Mouse (Mus musculus) small intestine, adult 2 months (tissue): ENCODE results near the gene Ogfrl1. TPM values are rescaled to one million over a fixed set of nuclear protein-coding genes. Genes with fewer than 3 reads are reported as not detected.

Source experiments
- H3K27ac ChIP-seq: fragments of 200-500 bp; 2 replicates; pipeline ENCODE4 v1.5.1; 2012; ENCODE audit warnings: low read depth, low read length, control low read depth, inconsistent platforms; ENCODE audit not compliant: insufficient read depth
- H3K27me3 ChIP-seq: fragments of 200-500 bp; 2 replicates; pipeline ENCODE4 v1.6.1; 2012; ENCODE audit warnings: mild to moderate bottlenecking, moderate library complexity, low read length, inconsistent platforms; ENCODE audit not compliant: control insufficient read depth, insufficient read depth
- H3K36me3 ChIP-seq: fragments of 200-500 bp; 2 replicates; pipeline ENCODE4 v1.6.1; 2012; ENCODE audit warnings: mild to moderate bottlenecking, low read length, control low read depth, inconsistent platforms; ENCODE audit not compliant: control insufficient read depth, insufficient read depth
- H3K4me1 ChIP-seq: fragments of 200-500 bp; 2 replicates; pipeline ENCODE4 v1.6.1; 2012; ENCODE audit warnings: low read length, inconsistent platforms, mixed read lengths; ENCODE audit not compliant: control insufficient read depth, insufficient read depth, insufficient read length
- H3K4me3 ChIP-seq: fragments of 200-500 bp; 2 replicates; pipeline ENCODE4 v1.5.1; 2012; ENCODE audit warnings: low read depth, mild to moderate bottlenecking, control low read depth, inconsistent platforms, low read length, moderate library complexity
- CTCF ChIP-seq: fragments of 200-500 bp; IDR thresholded peaks from 2 replicates; pipeline ENCODE4 v1.5.1; 2012; ENCODE audit warnings: low read depth, mild to moderate bottlenecking, control low read depth, inconsistent platforms, low read length, moderate library complexity, mixed read lengths; ENCODE audit not compliant: insufficient replicate concordance, insufficient read length; ENCODE audit errors: extremely low read depth
- POLR2A ChIP-seq: fragments of 200-500 bp; IDR thresholded peaks from 2 replicates; pipeline ENCODE4 v1.6.1; 2012; ENCODE audit warnings: low read depth, mild to moderate bottlenecking, control low read depth, inconsistent platforms, low read length, moderate library complexity
- WGBS: fragments of 180-500 bp; shearing (Covaris S2); methylation state at CpG from one replicate; pipeline ENCODE4 v1.1.7; 2018; 5-methylcytosine and 5-hydroxymethylcytosine counted together
- polyA plus RNA-seq: library from polyadenylated mRNA; depleted of rRNA; stranded (reverse); fragments of >200 nt; gene quantifications from 2 replicates; pipeline ENCODE4 v1.2.3, GENCODE M21; 2012; rRNA removed

Gene Ogfrl1
- 1.3 and 1.5 TPM in 2 replicates for polyA plus RNA-seq

DNA sequence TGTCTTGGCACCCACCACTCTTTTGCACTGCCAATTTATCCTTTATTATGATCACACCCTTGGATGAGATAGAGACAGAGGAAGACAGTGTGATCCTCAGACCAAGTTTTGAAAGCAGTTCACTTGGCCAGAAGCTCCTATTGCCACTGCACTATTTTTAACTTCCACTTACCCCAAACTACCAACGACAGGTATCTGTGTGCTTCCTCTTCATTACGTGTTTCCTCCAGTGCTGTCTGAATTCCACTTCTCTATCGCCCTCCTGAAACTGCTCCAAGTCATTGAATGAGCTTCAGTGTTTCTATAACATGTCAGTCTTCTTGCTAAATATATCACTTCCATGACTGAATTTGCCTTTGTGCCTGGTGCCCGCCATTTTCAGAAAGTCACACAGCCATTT lies at the start of gene Ogfrl1:
Gene Ogfrl1, minus strand, starts transcription at position 150 of the 400 bp plus-strand sequence.
- WGBS: 76% methylated on average over 4 of the region's 4 CpGs
- H3K27me3 ChIP-seq: no peaks in the 10 kb centered on the region
- TF ChIP-seq POLR2A (no peak), CTCF (no peak)

DNA sequence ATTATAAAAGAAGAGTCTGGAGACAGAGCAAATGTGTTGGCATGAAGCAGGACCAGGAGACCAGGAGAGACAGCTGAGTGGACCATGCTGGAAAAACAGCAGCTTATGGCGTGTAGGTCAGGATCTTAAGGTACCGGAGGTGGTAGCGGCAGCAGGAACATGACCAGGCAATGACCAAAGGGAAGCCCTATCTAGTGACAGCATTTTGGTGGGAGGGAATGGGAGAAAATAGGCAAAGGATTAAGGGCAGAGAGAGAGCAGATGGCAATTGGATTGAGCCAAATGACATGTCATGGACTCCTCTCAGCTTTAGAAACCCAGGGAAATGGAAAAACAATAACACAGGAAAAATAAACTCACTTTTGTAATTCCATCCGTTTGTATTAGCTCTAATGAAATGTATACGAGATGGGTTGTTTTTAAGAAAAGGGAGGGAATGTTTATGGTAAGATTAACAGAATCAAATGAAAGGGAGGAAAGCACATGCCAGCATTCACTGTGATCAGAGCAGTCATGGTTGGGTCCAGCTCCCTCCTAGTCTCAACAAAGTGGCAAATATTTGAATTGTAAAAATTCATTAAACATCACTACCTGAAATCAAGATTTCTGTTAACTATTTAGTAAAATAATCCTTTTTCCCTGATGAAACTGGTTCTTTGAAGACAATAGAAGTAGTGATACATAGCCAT lies 48.3 kb upstream of the Ogfrl1 start:
- TF ChIP-seq CTCF (no peak), POLR2A (no peak)
- Histone ChIP-seq H3K4me1 (no peaks in the 10 kb centered on the region), H3K4me3 (no peak overlapping the region), H3K27me3 (no peaks in the 10 kb centered on the region), H3K27ac (no peak overlapping the region), H3K36me3 (no peaks in the 10 kb centered on the region)
- WGBS: 85% methylated on average over 5 of the region's 5 CpGs

More for the DNA sequence above, at the start of gene Ogfrl1:
- Histone ChIP-seq H3K27ac (no peak within 1 kb of the TSS), H3K36me3 (no peaks in the 10 kb centered on the region), H3K4me3 (no peak within 1 kb of the TSS), H3K4me1 (0 out of 2 replicates have a peak, but pooled peaks cover 2% of the 10 kb centered on the region)

DNA sequence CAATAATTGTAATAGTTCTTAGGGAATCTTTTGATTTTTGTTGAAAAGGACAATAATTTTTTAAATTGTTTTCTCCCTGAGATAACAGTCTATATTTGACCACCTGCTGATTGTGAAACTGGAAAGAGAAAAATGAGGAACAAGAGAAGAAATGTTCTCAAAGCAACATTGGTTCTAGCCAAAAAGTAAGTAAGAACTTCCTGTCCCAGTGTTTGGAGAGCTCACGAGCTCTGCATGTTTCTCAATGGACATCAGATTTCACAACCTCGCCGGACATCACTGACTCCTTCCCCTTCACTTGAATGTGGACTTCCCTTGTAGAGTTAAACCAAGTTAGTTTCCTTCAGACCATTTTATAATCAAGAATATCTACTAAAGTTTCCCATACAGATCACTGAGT lies 36.0 kb upstream of the Ogfrl1 start:
- TF ChIP-seq CTCF (no peak), POLR2A (no peak)
- Histone ChIP-seq H3K36me3 (no peaks in the 10 kb centered on the region), H3K27me3 (no peaks in the 10 kb centered on the region), H3K4me1 (no peaks in the 10 kb centered on the region), H3K4me3 (no peak overlapping the region), H3K27ac (no peak overlapping the region)
- WGBS: 57% methylated on average over 3 of the region's 3 CpGs

DNA sequence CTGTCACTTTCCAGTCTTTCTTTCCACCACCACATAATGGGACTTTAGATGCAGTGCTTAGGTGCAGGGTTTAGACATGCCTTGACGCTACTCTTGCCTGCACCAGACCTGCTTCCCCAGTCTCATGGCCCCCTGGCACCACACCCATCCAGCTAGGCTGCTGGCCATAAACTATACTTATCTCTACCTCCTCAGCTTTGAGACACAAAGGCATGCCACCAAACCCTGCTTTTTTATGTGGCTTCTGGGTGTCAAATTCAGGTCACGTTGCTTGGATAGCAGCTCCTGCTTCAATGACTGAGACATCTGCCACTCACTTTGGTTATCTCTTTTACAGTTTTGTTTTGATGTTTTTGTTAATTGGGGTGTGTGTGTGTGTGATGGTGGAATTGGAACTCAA lies 28.9 kb upstream of the Ogfrl1 start:
- Histone ChIP-seq H3K27me3 (no peaks in the 10 kb centered on the region), H3K36me3 (no peaks in the 10 kb centered on the region), H3K4me3 (no peak overlapping the region), H3K4me1 (no peaks in the 10 kb centered on the region), H3K27ac (no peak overlapping the region)
- TF ChIP-seq CTCF: no peak
- no peak for TF ChIP-seq POLR2A
- 57% methylated on average over 2 of the region's 2 CpGs for WGBS

DNA sequence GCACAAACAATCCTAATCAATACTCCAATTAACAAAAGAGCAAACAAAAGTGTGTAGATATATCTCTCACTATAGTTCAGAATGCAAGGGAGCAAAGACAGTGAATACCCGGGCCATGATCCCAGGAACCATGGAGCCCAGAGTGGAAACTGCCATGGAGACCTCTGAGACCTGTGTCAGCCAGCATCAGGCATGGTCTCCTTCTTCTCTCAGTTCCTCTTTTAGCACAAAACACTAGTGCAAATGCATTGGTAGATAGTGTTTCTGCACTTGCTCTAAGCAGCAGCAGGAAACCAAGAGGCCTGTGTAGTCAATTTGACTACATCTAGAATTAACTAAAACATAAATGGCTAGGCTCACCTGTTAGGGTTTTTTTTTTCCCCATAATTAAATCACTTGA lies 21.4 kb upstream of the Ogfrl1 start:
- H3K27me3 ChIP-seq: no peaks in the 10 kb centered on the region
- no peaks in the 10 kb centered on the region for H3K36me3 ChIP-seq
- TF ChIP-seq CTCF (no peak), POLR2A (no peak)
- H3K4me1 ChIP-seq: no peaks in the 10 kb centered on the region
- H3K27ac ChIP-seq: no peak overlapping the region
- 82% methylated on average over 1 of the region's 1 CpGs for WGBS
- H3K4me3 ChIP-seq: no peak overlapping the region

DNA sequence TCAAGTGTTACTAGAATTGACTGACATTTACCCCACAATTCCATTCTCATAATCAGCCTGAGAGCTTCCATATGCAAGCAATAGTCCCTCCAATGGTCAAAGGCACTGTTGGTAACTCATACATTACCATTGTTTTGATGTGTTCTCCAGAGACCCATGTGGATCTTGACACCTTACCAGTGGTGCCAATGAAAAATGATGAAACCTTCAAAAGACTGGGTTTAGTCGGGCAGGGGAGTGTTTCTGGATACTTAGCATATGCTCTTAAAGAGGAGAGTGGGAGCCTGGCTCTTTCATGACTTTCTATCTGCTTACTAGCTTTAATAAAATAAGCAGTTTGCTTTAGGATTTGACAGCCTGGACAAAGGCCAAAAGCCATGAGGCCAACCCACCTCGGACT lies 20.5 kb upstream of the Ogfrl1 start:
- Histone ChIP-seq H3K27me3 (no peaks in the 10 kb centered on the region), H3K27ac (no peak overlapping the region), H3K4me1 (no peaks in the 10 kb centered on the region), H3K4me3 (no peak overlapping the region), H3K36me3 (no peaks in the 10 kb centered on the region)
- WGBS: 60% methylated on average over 2 of the region's 2 CpGs
- TF ChIP-seq CTCF (no peak), POLR2A (no peak)

DNA sequence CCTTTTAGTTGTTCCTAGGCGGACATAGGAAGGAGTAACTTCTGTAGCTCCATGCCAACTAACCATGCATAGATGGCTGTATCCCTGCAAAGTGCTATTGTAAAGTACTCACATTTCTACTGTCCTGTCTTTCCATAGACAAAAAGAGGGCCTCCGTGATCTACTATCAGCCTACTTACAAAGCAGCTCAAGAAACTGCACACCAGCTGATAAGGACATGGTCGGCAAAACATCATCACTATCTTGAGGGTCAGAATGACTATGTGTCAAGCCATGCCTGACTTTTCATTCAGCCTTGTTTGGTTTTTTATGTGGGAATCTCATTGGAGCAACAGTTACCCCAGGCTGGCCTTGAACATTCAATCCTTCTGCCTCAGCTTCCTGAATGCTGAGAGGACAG lies 20.0 kb upstream of the Ogfrl1 start:
- Histone ChIP-seq H3K4me3 (no peak overlapping the region), H3K27me3 (no peaks in the 10 kb centered on the region), H3K4me1 (no peaks in the 10 kb centered on the region), H3K36me3 (no peaks in the 10 kb centered on the region), H3K27ac (no peak overlapping the region)
- 76% methylated on average over 3 of the region's 3 CpGs for WGBS
- TF ChIP-seq CTCF: no peak
- no peak for TF ChIP-seq POLR2A
